ENCODE assay signal across 8 mouse cellular contexts in the genomic region with DNA sequence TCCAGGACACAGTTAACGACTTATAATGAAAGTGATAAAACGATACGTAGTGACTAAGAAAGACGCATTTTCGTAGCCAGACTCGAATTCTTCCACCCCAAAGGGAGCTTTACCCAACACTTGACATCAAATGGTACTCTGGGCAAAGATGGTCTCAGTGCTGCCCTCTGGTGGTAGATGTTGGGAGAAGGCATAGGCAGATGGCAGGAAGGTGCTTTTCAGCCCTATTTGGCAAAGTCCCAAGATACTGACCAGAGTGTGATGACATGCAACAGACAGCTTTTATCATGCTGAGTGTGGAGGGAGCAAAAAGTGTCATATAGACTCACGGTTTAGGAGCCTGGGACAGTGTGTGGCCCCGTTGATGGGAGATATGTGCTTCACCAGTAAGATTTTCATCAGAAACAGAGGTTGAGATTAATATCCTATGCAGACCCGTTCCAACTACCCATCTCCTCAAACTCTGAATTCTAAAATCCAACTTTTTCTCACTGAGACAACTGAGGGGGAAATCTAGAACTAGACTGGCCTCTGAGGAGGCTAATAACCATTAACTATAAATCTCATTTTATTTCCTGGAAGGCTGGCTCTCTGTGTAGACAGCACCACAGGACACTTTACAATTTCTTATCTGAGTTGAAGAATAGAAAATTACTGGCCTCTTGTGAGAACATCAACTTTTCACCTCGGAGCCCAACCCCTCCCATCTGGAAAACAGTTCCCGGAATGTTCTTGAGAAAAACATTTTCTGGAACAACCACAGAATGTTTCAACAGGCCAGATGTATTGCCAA. TPM values are rescaled to one million over a fixed set of nuclear protein-coding genes. Genes with fewer than 3 reads are reported as not detected.
A peak's percentile ranks its signal among the peaks of the same experiment; 100 is the strongest.
DNase-seq lines count a peak whose midpoint lies in the region; ATAC-seq lines count a peak whose summit lies in the region.

No protein-coding gene starts in this region.

- intact Hi-C loops in heart, postnatal 14 days (cut with DNase I), result loop anchor here (10.0 kb wide), 1 partner anchor 174 kb away; no protein-coding TSS in a partner anchor

- H3K9ac ChIP-seq in forebrain, embryonic 14.5 days (ENCODE audit: low read length), result no peak overlapping the region
- H3K9ac ChIP-seq in forebrain, embryonic 13.5 days, result no peak overlapping the region

- H3K4me3 ChIP-seq in forebrain, embryonic 14.5 days (ENCODE audit: low read depth, low read length), result no peak overlapping the region
- no peak overlapping the region for H3K4me3 ChIP-seq in forebrain, embryonic 13.5 days

- no peaks in the 10 kb centered on the region for H3K4me1 ChIP-seq in forebrain, embryonic 14.5 days (ENCODE audit: control insufficient read depth, insufficient read depth, low read length)
- H3K4me1 ChIP-seq in forebrain, embryonic 13.5 days, result no peaks in the 10 kb centered on the region

- no peak overlapping the region for H3K27ac ChIP-seq in forebrain, embryonic 14.5 days (ENCODE audit: low read depth, low read length)
- H3K27ac ChIP-seq in forebrain, embryonic 13.5 days, result no peak overlapping the region

- no peaks in the 10 kb centered on the region for H3K36me3 ChIP-seq in forebrain, embryonic 14.5 days (ENCODE audit: control insufficient read depth, insufficient read depth, low read length)
- H3K36me3 ChIP-seq in forebrain, embryonic 13.5 days (ENCODE audit: poor library complexity, severe bottlenecking), result no peaks in the 10 kb centered on the region

- no peaks in the 10 kb centered on the region for H3K27me3 ChIP-seq in forebrain, embryonic 14.5 days (replicated peaks; ENCODE audit: control insufficient read depth, insufficient read depth, low read length)
- H3K27me3 ChIP-seq in forebrain, embryonic 13.5 days, result no peaks in the 10 kb centered on the region

- 69% methylated on average over 11 of the region's 11 CpGs for WGBS in forebrain, embryonic 14.5 days
- WGBS in forebrain, embryonic 13.5 days, result 70% methylated on average over 11 of the region's 11 CpGs

- H3K9me3 ChIP-seq in forebrain, embryonic 14.5 days (replicated peaks; ENCODE audit: control insufficient read depth, low read length), result no peaks in the 10 kb centered on the region
- no peaks in the 10 kb centered on the region for H3K9me3 ChIP-seq in forebrain, embryonic 13.5 days (replicated peaks)

- peak; percentile 51 for DNase-seq in forebrain, embryonic 14.5 days (ENCODE audit: low spot score)
- DNase-seq in urinary bladder, postnatal 36 days (ENCODE audit: low spot score in 2 of 2), result peak; percentile 6 to 11
- no peak for DNase-seq in urinary bladder, adult 2 months (ENCODE audit: low spot score)
- peak; percentile 59 to 77 for DNase-seq in cerebellum, postnatal 25 days
- DNase-seq in heart, postnatal 14 days, result peak; percentile 29 to 63
- DNase-seq in lung, adult 18-20 months, result peak; percentile 37 to 46
- peak; percentile 65 for DNase-seq in right cerebral cortex, postnatal 14 days

- H3K4me2 ChIP-seq in forebrain, embryonic 14.5 days (ENCODE audit: low read length), result no peak overlapping the region
- H3K4me2 ChIP-seq in forebrain, embryonic 13.5 days, result no peak overlapping the region

- ATAC-seq in forebrain, embryonic 14.5 days, result no peak
- ATAC-seq in forebrain, embryonic 13.5 days, result no peak

RNA-seq across cellular contexts. Expression of gene St6galnac5, which starts 23.5 kb away (rescaled TPM):
- polyA plus RNA-seq in forebrain, embryonic 14.5 days (2014; fragmentation: Nextera tagmentation; extraction: Ambion mirVana), result 8.4 and 16.7 TPM in 2 replicates
- 5.7 and 6.7 TPM in 2 replicates for polyA plus RNA-seq in forebrain, embryonic 13.5 days (2015; fragmentation: Nextera tagmentation; extraction: Ambion mirVana)
- 0.07 and 0.11 TPM in 2 replicates for polyA plus RNA-seq in urinary bladder, adult 2 months (2012; rRNA removed)
- total RNA-seq in heart, postnatal 14 days (2021), result not detected
